Mouse (Mus musculus): ENCODE results near the gene Olfr1346.
"Not testable (repeated sequence)": the region's sequence is repeated elsewhere in the genome, so short reads cannot be mapped to it uniquely, and the experiment has no call there.

- TF ChIP-seq CTCF, EP300 (IDR thresholded peaks at IDR 0.05; ENCODE audit: low read depth): not testable (repeated sequence)
Observed at GRCm38 (mm10) chr7:6477633-6478032, 10.7 kb downstream of the Olfr1346 start.

All from liver, postnatal 0 days (tissue).